Mouse (Mus musculus) spleen, adult 2 months (tissue): Measurements from ENCODE around the gene Crtac1.

Source experiments
- CTCF ChIP-seq: fragments of 200-500 bp; IDR thresholded peaks from 2 replicates; pipeline ENCODE4 v1.5.1; 2011; ENCODE audit warnings: mild to moderate bottlenecking, inconsistent platforms; ENCODE audit not compliant: insufficient read depth, insufficient read length, insufficient replicate concordance; ENCODE audit errors: extremely low read depth
- POLR2A ChIP-seq: fragments of 200-500 bp; IDR thresholded peaks from 2 replicates; pipeline ENCODE4 v1.6.1; 2011; ENCODE audit warnings: low read depth, low read length, inconsistent platforms

DNA sequence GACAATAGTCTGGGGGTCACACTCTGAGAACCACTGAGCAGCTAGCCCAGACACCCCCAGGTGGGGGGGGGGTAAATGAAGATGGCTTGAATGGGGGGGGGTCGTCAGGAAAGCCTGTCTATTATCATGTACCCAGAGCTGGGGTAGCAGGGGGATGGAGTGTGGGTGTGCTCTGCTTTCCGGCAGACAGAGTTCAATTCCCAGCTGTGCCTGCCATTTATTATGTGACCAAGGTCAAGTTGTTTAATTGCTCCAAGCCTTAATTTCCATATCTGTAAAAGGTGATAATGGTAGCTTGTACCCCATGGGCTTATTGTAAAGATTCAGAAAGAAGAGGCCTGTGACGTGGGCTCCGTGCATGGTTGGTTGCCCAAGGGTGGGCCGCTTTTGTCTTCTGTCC, 109.6 kb downstream of the Crtac1 start:
- TF ChIP-seq CTCF (no peak), POLR2A (no peak)
